Mouse (Mus musculus): ENCODE measurements around the gene Ifna5.
"Not testable (repeated sequence)": the region's sequence is repeated elsewhere in the genome, so short reads cannot be mapped to it uniquely, and the experiment has no call there.

GRCm38 (mm10) chr4:88797097-88797496 lies 38.2 kb upstream of the Ifna5 start, which contains the start of gene Gm13279:
- not testable (repeated sequence) for TF ChIP-seq POLR2A (IDR thresholded peaks at IDR 0.05; ENCODE audit: borderline replicate concordance, insufficient read depth, low read length); CTCF (IDR thresholded peaks at IDR 0.05; ENCODE audit: borderline replicate concordance, insufficient read depth, low read depth, low read length)

Measured in cerebellum, adult 2 months (tissue).